Mouse (Mus musculus) stomach, postnatal 0 days (tissue): ENCODE results near the gene Ints5. TPM values are rescaled to one million over a fixed set of nuclear protein-coding genes. Genes with fewer than 3 reads are reported as not detected.

Experiments
- ATAC-seq: fragments of 200-750 bp; cut with Nextera tagmentation; 2 replicates; pipeline ENCODE4 v1.8.0; 2017; ENCODE audit not compliant: low FRiP score, low TSS enrichment
- DNase-seq: peaks from one replicate; pipeline ENCODE4 v3.0.0-alpha.2; 2016; ENCODE audit warnings: low spot score
- H3K27ac ChIP-seq: fragments of 300-500 bp; sonication (generic); replicated peaks from 2 replicates; pipeline ENCODE4 v1.5.1; 2014; ENCODE audit warnings: mild to moderate bottlenecking, control low read depth
- H3K27me3 ChIP-seq: fragments of 300-500 bp; sonication (generic); 2 replicates; pipeline ENCODE4 v1.6.1; 2014; ENCODE audit warnings: low read length; ENCODE audit not compliant: control insufficient read depth, insufficient read depth
- H3K36me3 ChIP-seq: fragments of 300-500 bp; sonication (generic); 2 replicates; pipeline ENCODE4 v1.6.1; 2014; ENCODE audit warnings: low read length, mixed read lengths; ENCODE audit not compliant: control insufficient read depth, insufficient read depth
- H3K4me1 ChIP-seq: fragments of 300-500 bp; sonication (generic); replicated peaks from 2 replicates; pipeline ENCODE4 v1.6.1; 2014; ENCODE audit warnings: antibody characterized with exemption; ENCODE audit not compliant: control insufficient read depth, insufficient read depth
- H3K4me2 ChIP-seq: fragments of 300-500 bp; sonication (generic); replicated peaks from 2 replicates; pipeline ENCODE4 v1.6.1; 2014; ENCODE audit warnings: low read depth, mild to moderate bottlenecking, control low read depth, moderate library complexity
- H3K4me3 ChIP-seq: fragments of 300-500 bp; sonication (generic); 2 replicates; pipeline ENCODE4 v1.5.1; 2014; ENCODE audit warnings: low read depth, low read length, control low read depth
- H3K9ac ChIP-seq: fragments of 300-500 bp; sonication (generic); 2 replicates; pipeline ENCODE4 v1.6.1; 2014; ENCODE audit warnings: mild to moderate bottlenecking, low read length, control low read depth, mixed read lengths
- H3K9me3 ChIP-seq: fragments of 300-500 bp; sonication (generic); 2 replicates; pipeline ENCODE4 v1.6.1; 2016; ENCODE audit warnings: low read length; ENCODE audit not compliant: control insufficient read depth
- CTCF ChIP-seq: IDR thresholded peaks from 2 replicates; pipeline ENCODE4 v1.5.1; 2016; ENCODE audit warnings: antibody characterized with exemption, low read depth, mild to moderate bottlenecking, moderate library complexity
- EP300 ChIP-seq: optimal IDR thresholded peaks from 2 replicates; pipeline ENCODE3; 2016; ENCODE audit warnings: antibody characterized with exemption
- WGBS: fragments of 180-500 bp; shearing (Covaris S2); extraction: QIAGEN DNeasy Blood & Tissue Kit; methylation state at CpG from one replicate; pipeline ENCODE4 v1.1.7; 2014; 5-methylcytosine and 5-hydroxymethylcytosine counted together
- polyA plus RNA-seq: library from polyadenylated mRNA; unstranded; fragments of >200 nt; fragmentation: Nextera tagmentation; extraction: Ambion mirVana; gene quantifications from 2 replicates; pipeline ENCODE4 v1.2.1, GENCODE M21; 2015

The Ints5 gene
- polyA plus RNA-seq, 1 experiment from 2014 or later, result 19.1 TPM

DNA sequence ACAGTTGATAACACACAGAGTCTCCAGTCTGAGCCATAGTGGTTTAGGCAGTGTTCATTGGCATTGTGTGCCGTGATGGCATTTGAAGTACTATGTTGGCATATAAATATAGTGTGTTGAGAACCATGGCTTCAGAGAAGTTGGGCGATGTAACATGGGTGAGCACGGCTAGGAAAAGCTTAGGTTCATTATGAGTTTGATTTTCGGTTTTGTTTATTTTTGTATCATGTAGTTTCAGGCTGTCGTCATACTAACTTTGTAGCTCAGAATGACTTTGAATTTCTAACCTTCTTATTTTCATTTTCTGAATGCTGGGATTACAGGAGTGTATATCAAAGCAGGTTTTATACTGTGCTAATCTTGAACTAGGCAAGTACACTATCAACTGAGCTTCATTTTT is 10.6 kb downstream of the Ints5 start:
- peaks cover 20% of the 10 kb centered on the region for H3K36me3 ChIP-seq
- no peak overlapping the region for H3K4me2 ChIP-seq
- no peak overlapping the region for H3K27ac ChIP-seq
- no peak overlapping the region for H3K4me3 ChIP-seq
- no peak overlapping the region for H3K9ac ChIP-seq
- ATAC-seq (no peak), DNase-seq (no peak)
- no peaks in the 10 kb centered on the region for H3K4me1 ChIP-seq
- no peaks in the 10 kb centered on the region for H3K9me3 ChIP-seq
- no peaks in the 10 kb centered on the region for H3K27me3 ChIP-seq
- TF ChIP-seq CTCF (no peak), EP300 (no peak)
- WGBS, result 91% methylated on average over 5 of the region's 5 CpGs

DNA sequence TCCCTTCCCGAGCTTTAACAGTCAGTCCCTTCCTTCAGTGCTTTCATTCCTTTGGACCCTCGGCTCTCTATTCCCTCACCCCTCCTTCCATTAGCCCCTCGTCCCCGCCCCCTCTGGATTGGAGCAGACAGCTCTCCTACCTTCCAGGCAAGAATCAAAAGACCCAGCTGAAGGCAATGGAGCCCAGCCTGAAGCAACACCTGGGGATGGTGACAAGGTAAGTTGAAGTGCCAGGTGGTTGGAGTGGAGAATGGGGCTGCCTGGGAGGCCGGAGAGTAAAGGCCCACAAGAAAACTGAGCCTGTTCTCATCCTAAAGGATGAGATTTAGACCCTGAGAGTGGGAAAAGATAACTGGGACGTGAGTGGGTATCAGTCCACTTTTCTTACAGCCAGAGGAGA is 15.7 kb downstream of the Ints5 start:
- WGBS, result 93% methylated on average over 6 of the region's 6 CpGs
- Histone ChIP-seq H3K9ac (no peak overlapping the region), H3K36me3 (peaks cover 52% of the 10 kb centered on the region), H3K27ac (no peak overlapping the region), H3K27me3 (no peaks in the 10 kb centered on the region), H3K9me3 (no peaks in the 10 kb centered on the region), H3K4me2 (no peak overlapping the region), H3K4me3 (no peak overlapping the region), H3K4me1 (no peaks in the 10 kb centered on the region)
- no peak for TF ChIP-seq EP300
- TF ChIP-seq CTCF, result no peak
- no peak for DNase-seq
- no peak for ATAC-seq

- WGBS, result 94% methylated on average over 5 of the region's 5 CpGs
These were observed 19.0 kb downstream of the Ints5 start for GRCm38 (mm10) chr19:8911810-8912209.

DNA sequence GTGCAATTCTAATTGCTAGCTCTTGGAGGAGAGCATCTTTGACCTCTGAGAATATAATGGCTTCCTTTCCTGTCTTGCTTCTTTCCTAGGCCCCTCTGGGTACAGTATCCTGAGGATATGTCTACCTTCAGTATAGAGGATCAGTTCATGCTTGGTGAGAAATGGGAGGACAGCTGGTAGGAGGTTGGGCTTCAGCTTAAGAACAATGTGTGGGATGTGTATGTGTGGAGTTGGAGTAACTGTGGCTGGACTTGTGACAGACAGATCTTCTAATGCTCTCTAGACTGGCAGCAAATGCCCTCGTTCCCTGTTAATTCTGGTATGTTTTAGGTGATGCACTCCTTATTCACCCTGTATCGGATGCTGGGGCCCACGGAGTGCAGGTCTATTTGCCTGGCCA is 21.4 kb downstream of the Ints5 start:
- peaks cover 57% of the 10 kb centered on the region for H3K36me3 ChIP-seq
- no peaks in the 10 kb centered on the region for H3K4me1 ChIP-seq
- TF ChIP-seq EP300 (no peak), CTCF (no peak)
- H3K4me2 ChIP-seq, result no peak overlapping the region
- H3K27me3 ChIP-seq, result no peaks in the 10 kb centered on the region
- H3K9me3 ChIP-seq, result no peaks in the 10 kb centered on the region
- no peak for ATAC-seq
- no peak overlapping the region for H3K9ac ChIP-seq
- WGBS, result 98% methylated on average over 3 of the region's 3 CpGs
- H3K4me3 ChIP-seq, result no peak overlapping the region
- DNase-seq, result no peak
- H3K27ac ChIP-seq, result no peak overlapping the region

More at GRCm38 (mm10) chr19:8911810-8912209, 19.0 kb downstream of the Ints5 start:
- DNase-seq (no peak), ATAC-seq (no peak)
- Histone ChIP-seq H3K9me3 (no peaks in the 10 kb centered on the region), H3K9ac (no peak overlapping the region), H3K27me3 (no peaks in the 10 kb centered on the region), H3K4me2 (no peak overlapping the region), H3K36me3 (peaks cover 74% of the 10 kb centered on the region), H3K4me1 (no peaks in the 10 kb centered on the region), H3K27ac (no peak overlapping the region), H3K4me3 (no peak overlapping the region)
- TF ChIP-seq EP300 (no peak), CTCF (no peak)

GRCm38 (mm10) chr19:8919000-8919399 is 26.2 kb downstream of the Ints5 start:
- no peak for DNase-seq
- Histone ChIP-seq H3K27me3 (no peaks in the 10 kb centered on the region), H3K27ac (no peak overlapping the region), H3K9me3 (no peaks in the 10 kb centered on the region), H3K36me3 (peaks cover 21% of the 10 kb centered on the region), H3K9ac (no peak overlapping the region), H3K4me2 (no peak overlapping the region), H3K4me1 (no peaks in the 10 kb centered on the region; the same call in 1 of the 2 replicates), H3K4me3 (no peak overlapping the region)
- ATAC-seq, result no peak
- TF ChIP-seq EP300 (no peak), CTCF (no peak)
- 90% methylated on average over 3 of the region's 3 CpGs for WGBS

DNA sequence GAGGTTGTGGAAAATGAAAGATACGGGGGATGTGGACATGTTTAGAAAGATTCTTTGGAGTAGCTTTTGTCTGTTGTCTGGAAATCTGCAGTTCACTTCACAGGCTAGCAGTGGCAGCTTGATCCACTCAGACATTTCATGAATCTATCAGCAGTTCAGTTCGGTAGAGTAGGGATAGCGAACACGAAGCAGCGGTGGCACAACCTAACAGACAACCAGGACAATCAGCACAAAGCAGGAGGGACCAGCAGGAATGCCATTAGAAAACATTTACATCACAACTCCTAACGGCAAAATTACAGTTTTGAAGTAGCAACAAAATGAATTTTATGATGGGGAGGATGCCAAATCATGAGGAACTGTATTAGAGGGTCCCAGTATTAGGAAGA is 26.9 kb downstream of the Ints5 start:
- WGBS, result 62% methylated on average over 6 of the region's 6 CpGs
- H3K27me3 ChIP-seq, result no peaks in the 10 kb centered on the region
- no peaks in the 10 kb centered on the region for H3K9me3 ChIP-seq
- no peak for ATAC-seq
- H3K4me1 ChIP-seq, result no peaks in the 10 kb centered on the region; the same call in 1 of the 2 replicates
- peak overlapping the region; percentile 79; the same call in 1 of the 2 replicates for H3K9ac ChIP-seq
- peaks cover 14% of the 10 kb centered on the region for H3K36me3 ChIP-seq
- peak overlapping the region; percentile 81 for H3K4me3 ChIP-seq
- peak overlapping the region; percentile 62 for H3K4me2 ChIP-seq
- no peak for DNase-seq
- no peak for TF ChIP-seq EP300
- TF ChIP-seq CTCF, result no peak
- peak overlapping the region; percentile 96 for H3K27ac ChIP-seq
